Comparison of ENCODE assay signal across 8 mouse cellular contexts in the genomic region with DNA sequence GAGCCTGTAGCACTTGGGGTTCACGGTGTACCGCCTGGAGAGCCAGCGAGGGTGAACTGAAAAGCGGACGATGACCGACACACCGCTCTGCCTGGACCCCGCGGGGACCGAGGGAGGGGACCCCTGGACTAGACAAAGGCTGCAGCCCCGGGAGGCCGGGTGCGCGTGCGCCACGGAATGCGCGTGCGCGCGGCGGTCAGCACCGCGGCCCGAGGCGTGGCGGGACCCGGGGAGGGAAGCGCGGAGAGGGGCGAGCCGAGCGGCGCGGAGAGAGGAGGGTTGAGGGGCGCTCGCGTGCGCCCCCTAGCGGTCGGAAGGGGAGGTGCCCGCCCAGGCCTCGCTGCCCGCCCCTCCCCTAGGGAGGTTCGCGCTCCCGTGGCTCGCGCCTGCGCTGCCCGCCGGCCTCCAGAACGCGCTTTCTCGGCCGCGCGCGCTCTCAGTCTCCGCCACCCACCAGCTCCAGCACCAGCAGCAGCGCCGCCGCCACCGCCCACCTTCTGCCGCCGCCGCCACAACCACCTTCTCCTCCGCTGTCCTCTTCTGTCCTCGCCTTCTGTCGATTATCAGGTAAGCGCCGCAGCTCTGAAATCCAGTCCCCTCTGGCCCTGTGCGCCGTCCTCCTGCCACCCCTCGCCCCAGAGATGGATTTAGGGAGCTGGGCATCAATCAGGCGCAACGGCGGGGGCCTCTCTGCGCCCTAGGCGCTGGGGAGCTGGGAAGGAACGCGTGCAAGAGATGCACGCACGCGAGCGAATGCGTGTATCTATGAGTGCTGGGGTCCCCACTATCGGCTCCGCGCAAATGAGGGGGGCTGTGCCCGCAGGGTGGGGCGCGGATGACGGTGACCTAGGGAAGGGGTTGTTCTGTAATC. TPM values are rescaled to one million over a fixed set of nuclear protein-coding genes. Genes with fewer than 3 reads are reported as not detected.
DNase-seq lines count a peak whose midpoint lies in the region; ATAC-seq lines count a peak whose summit lies in the region.

Gene Mapt (plus strand): TSS at position 350 of the 871 bp plus-strand sequence.

- DNase-seq in adrenal gland, adult 18-20 months (ENCODE audit: low spot score in 2 of 2): peak; percentile 91 to 94
- DNase-seq in embryo, embryonic 11 days: peak; percentile 94
- DNase-seq in gastrocnemius, postnatal 36 days: peak; percentile 77 to 80
- DNase-seq in left cerebral cortex, postnatal 25 days (ENCODE audit: low spot score in 2 of 2): peak; percentile 95 to 96
- peak; percentile 95 for DNase-seq in mesoderm, embryonic 11.5 days (ENCODE audit: low read depth, low spot score)
- peak; percentile 91 for DNase-seq in right cerebral cortex, postnatal 4 days

- under 1% methylated on average over 69 of the region's 94 CpGs for WGBS in intestine, embryonic 16.5 days

- peak within 1 kb of the TSS; percentile 72 for H3K9ac ChIP-seq in intestine, embryonic 16.5 days (ENCODE audit: low read depth, low read length)

- H3K36me3 ChIP-seq in intestine, embryonic 16.5 days (ENCODE audit: control insufficient read depth, insufficient read depth, low read length): no peaks in the 10 kb centered on the region

- peaks cover 43% of the 10 kb centered on the region for H3K27me3 ChIP-seq in intestine, embryonic 16.5 days (replicated peaks; ENCODE audit: control insufficient read depth, insufficient read depth, low read length)

- intact Hi-C loops in gastrocnemius, postnatal 36 days (cut with DNase I): loop anchor here (1.0 kb wide), 1 partner anchor 47 kb away; no protein-coding TSS in a partner anchor
- intact Hi-C loops in left cerebral cortex, postnatal 25 days (cut with DNase I): loop anchor here (5.0 kb wide), 1 partner anchor 211 kb away; no protein-coding TSS in a partner anchor

- peak within 1 kb of the TSS; percentile 98 for H3K4me2 ChIP-seq in intestine, embryonic 16.5 days (ENCODE audit: low read depth, low read length)

- peak; percentile 96 for ATAC-seq in intestine, embryonic 16.5 days
- ATAC-seq in erythroid progenitor cell, adult 5-6 weeks (replicated peaks; ENCODE audit: low FRiP score, poor library complexity, severe bottlenecking): no peak

- peak within 1 kb of the TSS; percentile 64 for H3K4me3 ChIP-seq in intestine, embryonic 16.5 days (ENCODE audit: low read length)

- H3K27ac ChIP-seq in intestine, embryonic 16.5 days (ENCODE audit: low read length): no peak within 1 kb of the TSS

- no peaks in the 10 kb centered on the region for H3K9me3 ChIP-seq in intestine, embryonic 16.5 days (ENCODE audit: control insufficient read depth, low read length)

- H3K4me1 ChIP-seq in intestine, embryonic 16.5 days (ENCODE audit: control insufficient read depth, insufficient read depth, low read length): peaks cover 10% of the 10 kb centered on the region

RNA-seq across cellular contexts. Expression of gene Mapt, which starts in this region (rescaled TPM):
- 100 to 1,000 TPM; 128 to 208 TPM for total RNA-seq in adrenal gland, adult 18-20 months (2021)
- 10 to 100 TPM; 54.1 to 59.5 TPM for total RNA-seq in gastrocnemius, postnatal 36 days (2021)
- 13.6 and 15.8 TPM in 2 replicates for polyA plus RNA-seq in intestine, embryonic 16.5 days (2015; fragmentation: Nextera tagmentation; extraction: Ambion mirVana)
- total RNA-seq in left cerebral cortex, postnatal 25 days (2021): 100 to 1,000 TPM; 323 to 328 TPM
- not detected in 2 replicates for total RNA-seq in erythroid progenitor cell, adult 5-6 weeks (2015; ENCODE audit: low replicate concordance)
- total RNA-seq in erythroid progenitor cell, adult 5-6 weeks (2017; ENCODE audit: low replicate concordance): 2.7 TPM in 1 of 2 replicates, not detected in the other

Comparison
In these comparisons a context has a peak if more than half of its experiments do, and no peak if none do; other contexts are left out.
1. RNA of gene Mapt (total RNA-seq): 323 to 328 TPM in left cerebral cortex, postnatal 25 days, 128 to 208 TPM in adrenal gland, adult 18-20 months and 54.1 to 59.5 TPM in gastrocnemius, postnatal 36 days; 2.7 TPM in erythroid progenitor cell, adult 5-6 weeks; every median in the first group is over 10 times any median in the second.
2. Peak in every context shown above with its lines, with median percentiles within 50 percentile points of each other: DNase-seq.